Mouse (Mus musculus) thymus, adult 2 months (tissue): ENCODE data around the gene Ndufb2. TPM values are rescaled to one million over a fixed set of nuclear protein-coding genes. Genes with fewer than 3 reads are reported as not detected.
A peak's percentile ranks its signal among the peaks of the same experiment; 100 is the strongest.

ENCODE experiments used
- DNase-seq: peaks from one replicate; pipeline ENCODE4 v3.0.0; 2021
- H3K27ac ChIP-seq: fragments of 200-500 bp; 2 replicates; pipeline ENCODE4 v1.5.1; 2012; ENCODE audit warnings: low read length, control low read depth; ENCODE audit not compliant: control insufficient read depth, insufficient read depth
- H3K27me3 ChIP-seq: fragments of 200-500 bp; 2 replicates; pipeline ENCODE4 v1.6.1; 2012; ENCODE audit warnings: mild to moderate bottlenecking, low read length, moderate library complexity, mixed read lengths; ENCODE audit not compliant: control insufficient read depth, insufficient read depth
- H3K36me3 ChIP-seq: fragments of 200-500 bp; 2 replicates; pipeline ENCODE4 v1.6.1; 2012; ENCODE audit warnings: mild to moderate bottlenecking, low read length, moderate library complexity; ENCODE audit not compliant: control insufficient read depth, insufficient read depth
- H3K4me1 ChIP-seq: fragments of 200-500 bp; replicated peaks from 2 replicates; pipeline ENCODE4 v1.6.1; 2012; ENCODE audit warnings: low read length; ENCODE audit not compliant: control insufficient read depth, insufficient read depth
- H3K4me3 ChIP-seq: fragments of 200-500 bp; 2 replicates; pipeline ENCODE4 v1.5.1; 2012; ENCODE audit warnings: mild to moderate bottlenecking, low read length, control low read depth, moderate library complexity; ENCODE audit not compliant: control insufficient read depth, insufficient read depth
- CTCF ChIP-seq: fragments of 200-500 bp; IDR thresholded peaks from 2 replicates; pipeline ENCODE4 v1.5.1; 2012; ENCODE audit warnings: mild to moderate bottlenecking, control low read depth, low read length, moderate library complexity, borderline replicate concordance; ENCODE audit not compliant: control insufficient read depth, poor library complexity, insufficient read depth; ENCODE audit errors: extremely low read depth
- POLR2A ChIP-seq: fragments of 200-500 bp; IDR thresholded peaks from 2 replicates; pipeline ENCODE4 v1.6.1; 2012; ENCODE audit warnings: mild to moderate bottlenecking, low read length, control low read depth, moderate library complexity; ENCODE audit not compliant: control insufficient read depth, poor library complexity, insufficient read depth; ENCODE audit errors: extremely low read depth
- WGBS: fragments of 180-500 bp; shearing (Covaris S2); methylation state at CpG from one replicate; pipeline ENCODE4 v1.1.7; 2018; 5-methylcytosine and 5-hydroxymethylcytosine counted together
- polyA plus RNA-seq: library from polyadenylated mRNA; depleted of rRNA; stranded (reverse); fragments of >200 nt; gene quantifications from 2 replicates; pipeline ENCODE4 v1.2.3, GENCODE M21; 2012; rRNA removed

Ndufb2 gene
- 249 and 412 TPM in 2 replicates for polyA plus RNA-seq

DNA sequence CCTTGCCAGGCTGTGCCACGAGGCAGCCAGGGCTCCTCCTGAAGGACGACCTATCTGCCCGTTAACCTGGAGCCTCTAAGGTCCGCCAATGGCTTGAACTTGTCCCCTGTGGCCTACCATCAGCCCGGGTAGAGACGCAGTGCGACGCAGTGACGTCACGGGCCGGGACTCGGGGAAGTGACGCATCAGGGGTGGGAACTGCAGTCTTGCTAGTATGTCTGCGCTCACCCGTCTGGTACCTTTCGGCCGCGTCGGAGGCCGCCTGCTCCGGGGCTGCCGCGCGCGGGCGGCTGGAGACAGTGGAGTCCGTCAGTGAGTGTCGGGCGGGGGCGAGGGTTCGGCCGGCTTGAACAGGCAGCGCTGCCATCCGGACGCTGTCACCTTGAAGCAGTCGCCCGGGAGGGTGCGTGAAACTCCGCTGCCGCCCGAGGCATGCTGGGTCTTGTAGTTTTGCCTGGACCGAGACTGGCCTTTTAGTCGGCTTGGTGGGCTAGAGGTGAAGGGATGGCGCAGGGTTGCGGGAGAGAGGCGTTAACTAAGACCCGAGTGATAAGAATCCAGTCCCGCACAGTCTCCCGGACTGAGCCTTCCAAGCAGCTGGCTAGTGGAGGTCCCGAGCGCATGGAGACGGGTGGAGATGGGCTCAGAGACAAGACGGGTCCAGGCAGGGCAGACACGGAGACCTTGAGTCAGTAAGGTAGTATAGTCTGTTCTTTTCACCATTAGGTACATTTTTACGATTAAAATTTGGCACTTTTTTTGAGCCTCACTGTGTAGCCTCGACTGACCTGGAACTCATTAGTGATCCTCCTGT, at the start of gene Ndufb2:
Gene Ndufb2, plus strand, starts transcription at position 174 of the 814 bp plus-strand sequence.
- peak; percentile 66 for TF ChIP-seq POLR2A
- peak; percentile 33; the same call in 1 of the 2 replicates for TF ChIP-seq CTCF
- Histone ChIP-seq H3K27ac (no peak within 1 kb of the TSS), H3K27me3 (no peaks in the 10 kb centered on the region), H3K4me3 (peak within 1 kb of the TSS; percentile 64), H3K4me1 (peaks cover 7% of the 10 kb centered on the region), H3K36me3 (no peaks in the 10 kb centered on the region)
- under 1% methylated on average over 56 of the region's 56 CpGs for WGBS
- peak; percentile 90 for DNase-seq

DNA sequence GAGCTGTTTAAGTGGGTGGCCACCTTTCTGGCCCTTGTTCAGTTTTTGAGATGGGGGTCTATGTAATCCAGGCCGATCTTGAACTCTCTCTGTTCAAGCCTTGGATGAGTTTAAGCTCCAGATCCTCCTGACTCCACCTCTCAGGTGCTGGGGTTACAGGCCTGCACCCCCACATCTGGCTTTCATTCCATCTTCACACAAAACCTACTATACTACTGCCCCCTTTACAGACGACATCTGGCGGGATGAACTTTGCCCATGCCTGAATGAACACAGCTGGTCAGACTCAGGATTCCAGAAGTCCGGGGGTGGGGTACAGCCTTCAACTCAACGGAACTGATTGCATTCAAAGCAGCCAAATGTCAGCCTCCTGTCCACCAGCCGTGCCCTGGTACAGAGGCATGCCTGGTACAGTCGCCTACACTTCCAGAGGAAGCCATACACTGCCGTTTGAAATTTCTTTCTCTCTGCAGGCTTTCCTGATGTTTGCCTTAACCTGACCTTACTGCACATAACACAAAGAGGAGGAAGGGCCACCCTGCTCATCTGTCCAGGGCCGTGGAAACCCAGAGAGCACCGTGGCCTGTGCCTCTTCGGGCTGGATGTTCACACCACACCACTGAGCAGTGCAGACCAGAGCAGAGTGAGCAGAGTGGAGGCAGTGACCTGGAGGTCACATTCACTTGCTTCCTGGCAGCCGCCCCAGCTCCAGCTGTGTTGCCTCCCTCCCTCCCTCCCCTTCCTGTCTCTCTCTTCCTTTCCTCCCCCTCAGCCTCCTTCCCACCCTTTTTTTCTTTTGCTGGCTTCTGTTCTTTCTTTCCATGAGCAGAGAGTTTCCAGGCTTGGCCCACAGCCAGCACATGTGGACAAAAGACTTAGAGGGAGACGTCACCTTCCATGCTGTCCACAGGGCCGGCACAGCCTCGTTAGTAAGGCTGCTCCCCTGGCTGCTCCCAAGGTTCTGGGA, 49.5 kb upstream of the Ndufb2 start:
- H3K27ac ChIP-seq, result no peak overlapping the region
- WGBS, result 63% methylated on average over 15 of the region's 15 CpGs
- peak; percentile 12 for DNase-seq
- H3K4me1 ChIP-seq, result peaks cover 17% of the 10 kb centered on the region
- no peaks in the 10 kb centered on the region for H3K27me3 ChIP-seq
- no peaks in the 10 kb centered on the region for H3K36me3 ChIP-seq
- TF ChIP-seq CTCF, result no peak
- no peak for TF ChIP-seq POLR2A
- H3K4me3 ChIP-seq, result no peak overlapping the region

DNA sequence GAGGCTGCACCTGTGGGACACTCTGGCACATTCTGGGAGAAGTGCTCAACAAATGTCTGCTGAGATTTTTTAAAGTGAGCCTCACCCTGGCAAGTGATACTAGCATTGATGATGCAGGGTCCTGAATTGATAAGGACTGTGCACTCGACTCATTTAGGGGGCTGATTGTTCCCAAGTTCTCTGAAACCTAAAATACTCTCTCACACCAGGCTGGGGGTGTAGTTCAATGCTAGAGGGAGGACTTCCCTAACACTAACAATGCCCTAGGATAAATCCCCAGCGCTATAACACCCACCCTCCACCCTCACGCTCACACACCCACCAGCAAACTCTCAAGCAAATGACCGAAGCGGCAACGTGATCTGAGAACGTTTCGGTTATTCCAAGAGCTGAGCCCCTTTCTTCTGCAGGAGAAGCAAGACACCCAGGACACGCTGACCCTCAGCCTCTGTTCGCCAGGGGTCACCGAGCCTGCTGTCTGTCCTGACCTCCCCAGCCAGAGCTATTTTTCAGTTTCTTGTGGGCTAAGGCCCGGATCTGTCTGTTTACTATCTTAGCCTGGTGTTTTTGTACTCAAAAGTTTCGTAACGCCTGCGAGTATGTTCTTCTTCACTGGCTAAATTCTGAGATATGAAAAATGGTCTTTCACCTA, 48.5 kb upstream of the Ndufb2 start:
- DNase-seq, result no peak
- Histone ChIP-seq H3K4me1 (peaks cover 17% of the 10 kb centered on the region), H3K36me3 (no peaks in the 10 kb centered on the region), H3K4me3 (no peak overlapping the region), H3K27me3 (no peaks in the 10 kb centered on the region), H3K27ac (no peak overlapping the region)
- TF ChIP-seq CTCF (no peak), POLR2A (no peak)
- WGBS, result 95% methylated on average over 15 of the region's 15 CpGs

DNA sequence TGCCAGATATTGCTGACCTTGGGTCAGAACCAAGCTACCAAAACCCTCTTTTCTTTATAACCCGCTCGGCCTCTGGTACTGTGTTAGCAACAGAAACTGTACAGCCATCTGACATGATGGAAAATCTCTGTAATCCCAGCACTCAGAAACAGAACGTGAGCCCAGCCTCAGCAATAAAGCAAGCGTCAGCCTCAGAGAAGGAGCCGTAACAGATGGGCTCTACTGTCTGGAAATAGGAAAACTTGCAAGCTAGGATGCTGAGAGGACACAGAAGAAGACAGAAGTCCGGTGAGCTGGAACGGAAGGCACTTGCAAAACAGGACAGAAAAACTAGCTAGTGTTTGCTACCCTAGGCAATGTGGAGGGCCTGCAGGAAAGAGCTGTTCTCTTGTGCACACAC, 46.9 kb upstream of the Ndufb2 start:
- no peak for DNase-seq
- TF ChIP-seq POLR2A, result no peak
- TF ChIP-seq CTCF, result no peak
- Histone ChIP-seq H3K4me3 (no peak overlapping the region), H3K4me1 (peaks cover 8% of the 10 kb centered on the region), H3K27me3 (no peaks in the 10 kb centered on the region), H3K27ac (no peak overlapping the region), H3K36me3 (no peaks in the 10 kb centered on the region)
- WGBS, result 96% methylated on average over 7 of the region's 7 CpGs

DNA sequence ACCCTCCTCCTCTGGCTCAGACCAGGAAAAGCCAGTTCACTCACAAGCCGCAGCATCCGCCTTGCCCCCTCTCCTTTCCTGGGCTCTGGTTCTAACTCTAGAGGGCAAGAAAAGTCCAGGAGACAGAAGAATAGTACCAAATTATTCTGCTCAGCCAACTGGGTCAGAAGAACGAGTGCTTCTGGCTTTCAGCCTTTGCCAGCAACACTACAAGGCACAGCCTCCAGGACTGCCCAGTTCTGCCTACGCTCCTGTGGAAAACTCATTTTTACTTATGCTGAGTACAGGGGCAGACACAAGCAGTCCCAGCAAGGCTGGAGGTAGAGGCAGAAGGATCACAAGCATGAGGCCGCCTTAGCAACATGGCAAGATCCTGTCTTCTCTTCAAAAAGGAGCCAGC, 44.3 kb upstream of the Ndufb2 start:
- Histone ChIP-seq H3K27ac (no peak overlapping the region), H3K36me3 (no peaks in the 10 kb centered on the region), H3K27me3 (no peaks in the 10 kb centered on the region), H3K4me3 (no peak overlapping the region), H3K4me1 (peaks cover under 1% of the 10 kb centered on the region; the same call in 1 of the 2 replicates)
- no peak for DNase-seq
- WGBS, result 94% methylated on average over 5 of the region's 5 CpGs
- no peak for TF ChIP-seq CTCF
- no peak for TF ChIP-seq POLR2A

DNA sequence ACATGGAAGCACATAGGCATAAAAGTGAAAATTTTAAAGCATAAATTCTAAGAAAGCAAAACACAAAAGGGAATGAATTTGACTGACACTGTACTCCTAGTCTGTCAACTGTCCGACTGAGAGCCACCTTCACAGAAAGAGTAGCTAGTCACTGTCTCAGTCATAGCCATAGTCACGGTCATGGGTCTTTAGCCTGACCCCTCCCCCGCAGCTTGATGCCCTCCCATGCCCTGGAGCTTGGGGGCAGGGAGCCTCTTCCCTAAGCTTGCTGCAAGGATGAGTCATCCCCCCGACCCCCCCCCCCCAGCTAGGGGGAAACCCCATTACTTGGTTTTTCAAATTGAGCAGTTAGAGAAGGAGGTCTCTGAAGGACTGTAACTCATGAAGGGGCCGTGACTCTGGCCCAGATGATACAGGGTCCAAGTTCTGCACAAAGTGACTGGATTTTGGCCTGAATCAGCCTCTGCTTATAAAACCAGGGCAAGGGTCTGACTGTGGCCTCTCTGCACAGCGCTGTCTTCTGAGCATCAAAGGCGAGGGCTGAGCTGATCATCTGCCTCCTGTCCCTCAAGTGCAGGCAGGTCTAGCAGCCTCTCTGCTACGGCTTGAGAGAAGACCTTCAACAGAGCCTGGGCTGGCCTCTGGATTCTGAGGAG, 40.3 kb upstream of the Ndufb2 start:
- TF ChIP-seq CTCF (no peak), POLR2A (no peak)
- Histone ChIP-seq H3K27ac (no peak overlapping the region), H3K4me1 (no peaks in the 10 kb centered on the region), H3K4me3 (no peak overlapping the region), H3K36me3 (no peaks in the 10 kb centered on the region), H3K27me3 (peaks cover 9% of the 10 kb centered on the region; the same call in 1 of the 2 replicates)
- 70% methylated on average over 8 of the region's 8 CpGs for WGBS
- DNase-seq, result no peak
